In the genomic region with DNA sequence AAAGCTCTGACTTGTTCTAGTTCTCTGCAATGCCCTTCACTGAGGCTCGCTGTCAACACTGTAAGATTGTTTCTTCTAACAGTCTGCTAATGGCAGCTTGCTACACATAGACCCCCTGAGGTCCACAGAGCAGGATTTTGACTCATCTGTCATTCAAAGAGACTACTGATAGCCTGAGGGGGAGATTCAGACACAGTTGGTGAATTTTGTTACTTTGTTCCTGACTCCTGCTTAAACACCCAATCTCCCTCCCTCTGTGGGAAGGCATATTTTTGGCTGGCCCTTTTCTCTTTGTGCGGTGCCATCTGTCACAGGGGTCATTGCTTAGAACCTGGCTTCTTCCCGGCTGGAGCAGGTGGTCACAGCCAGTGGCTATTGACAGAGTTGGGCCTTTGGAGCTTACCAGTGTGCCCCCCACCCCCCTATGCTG, we compare ENCODE assay signal across 10 mouse cellular contexts. TPM values are rescaled to one million over a fixed set of nuclear protein-coding genes. Genes with fewer than 3 reads are reported as not detected.
DNase-seq lines count a peak whose midpoint lies in the region; ATAC-seq and TF ChIP-seq lines count a peak whose summit lies in the region.
"Had no signal": no experiment of that assay in that cellular context is flagged by ENCODE, and none has a peak within 500 bp of the region (broad histone marks: within the 10 kb centered on the region; RNA-seq: fewer than 3 reads in every experiment).

No protein-coding gene starts in this region.

- no peak overlapping the region for H3K9ac ChIP-seq in hindbrain, embryonic 12.5 days
- no peak overlapping the region for H3K9ac ChIP-seq in neural tube, embryonic 14.5 days (replicated peaks; ENCODE audit: low read depth, low read length)
- H3K9ac ChIP-seq: liver, postnatal 0 days had no signal

- 8% methylated on average over 3 of the region's 3 CpGs for WGBS in hindbrain, embryonic 12.5 days
- WGBS in neural tube, embryonic 14.5 days = 15% methylated on average over 3 of the region's 3 CpGs

- no peaks in the 10 kb centered on the region for H3K9me3 ChIP-seq in hindbrain, embryonic 12.5 days (replicated peaks)
- no peaks in the 10 kb centered on the region for H3K9me3 ChIP-seq in neural tube, embryonic 14.5 days (ENCODE audit: control insufficient read depth, low read length)

- no peaks in the 10 kb centered on the region for H3K36me3 ChIP-seq in hindbrain, embryonic 12.5 days
- no peaks in the 10 kb centered on the region for H3K36me3 ChIP-seq in neural tube, embryonic 14.5 days (ENCODE audit: control insufficient read depth, insufficient read depth, low read length)

- H3K4me2 ChIP-seq in hindbrain, embryonic 12.5 days (replicated peaks) = no peak overlapping the region
- no peak overlapping the region for H3K4me2 ChIP-seq in neural tube, embryonic 14.5 days (ENCODE audit: low read depth, low read length)

- peaks cover 30% of the 10 kb centered on the region for H3K4me1 ChIP-seq in hindbrain, embryonic 12.5 days
- peaks cover 12% of the 10 kb centered on the region; the same call in 1 of the 2 replicates for H3K4me1 ChIP-seq in neural tube, embryonic 14.5 days (ENCODE audit: control insufficient read depth, insufficient read depth, low read length)

- no peaks in the 10 kb centered on the region for H3K27me3 ChIP-seq in hindbrain, embryonic 12.5 days
- H3K27me3 ChIP-seq in neural tube, embryonic 14.5 days (ENCODE audit: control insufficient read depth, insufficient read depth, low read length) = no peaks in the 10 kb centered on the region

- no peak for TF ChIP-seq CTCF in layer of hippocampus, adult 2 months (conservative IDR thresholded peaks at IDR 0.05)

- no peak overlapping the region for H3K4me3 ChIP-seq in layer of hippocampus, adult 2 months
- no peak overlapping the region for H3K4me3 ChIP-seq in hindbrain, embryonic 12.5 days
- H3K4me3 ChIP-seq in neural tube, embryonic 14.5 days (ENCODE audit: low read depth, low read length) = no peak overlapping the region
- H3K4me3 ChIP-seq: gastrocnemius, adult 2 months had no signal

- peak; percentile 77 for ATAC-seq in hindbrain, embryonic 12.5 days (ENCODE audit: low FRiP score)
- peak; percentile 55; the same call in 1 of the 2 replicates for ATAC-seq in neural tube, embryonic 14.5 days (ENCODE audit: low read depth)
- ATAC-seq: liver, postnatal 0 days had no signal

- peak overlapping the region; percentile 64; the same call in 1 of the 2 replicates for H3K27ac ChIP-seq in layer of hippocampus, adult 2 months
- H3K27ac ChIP-seq in hindbrain, embryonic 12.5 days = peak overlapping the region; percentile 81
- peak overlapping the region; percentile 61 for H3K27ac ChIP-seq in neural tube, embryonic 14.5 days (ENCODE audit: low read depth, low read length)
- H3K27ac ChIP-seq: gastrocnemius, adult 2 months had no signal

- DNase-seq in layer of hippocampus, adult 2 months (ENCODE audit: low spot score in 2 of 2) = no peak
- DNase-seq in layer of hippocampus, postnatal 36 days = no peak
- DNase-seq in embryo, embryonic 10.5 days (ENCODE audit: low spot score) = peak; percentile 56
- DNase-seq in heart, adult 8-10 months (ENCODE audit: low spot score) = no peak
- DNase-seq in gastrocnemius, postnatal 36 days = no peak
- no peak for DNase-seq in heart, postnatal 14 days
- DNase-seq: gastrocnemius, adult 2 months; liver, postnatal 0 days had no signal

- intact Hi-C loops in gastrocnemius, postnatal 36 days (cut with DNase I) = no loop called here
- intact Hi-C loops in heart, postnatal 14 days (cut with DNase I) = no loop called here

RNA-seq across cellular contexts. Expression of a gene that starts 40.1 kb away (rescaled TPM):
- 100 to 1,000 TPM; 245 to 263 TPM for total RNA-seq in layer of hippocampus, adult 2 months (2021)
- total RNA-seq in layer of hippocampus, postnatal 36 days (2021) = 100 to 1,000 TPM; 223 to 249 TPM
- 19.2 and 20.2 TPM in 2 replicates for polyA plus RNA-seq in hindbrain, embryonic 12.5 days (2016; fragmentation: Nextera tagmentation; extraction: Ambion mirVana)
- polyA plus RNA-seq in neural tube, embryonic 14.5 days (2014; fragmentation: Nextera tagmentation; extraction: Ambion mirVana) = 25.6 and 35.2 TPM in 2 replicates
- 1 to 10 TPM in 1 of 4 experiments, under 1 TPM in 2, not detected in 1; 0.41 to 1.2 (median 0.55) TPM for total RNA-seq in heart, adult 8-10 months (2022)
- under 1 TPM in 1 of 2 experiments, not detected in 1; 0.43 TPM for total RNA-seq in gastrocnemius, postnatal 36 days (2021)
- under 1 TPM; 0.48 to 0.76 TPM for total RNA-seq in heart, postnatal 14 days (2021)

Comparison
In these comparisons a context has a peak if more than half of its experiments do, and no peak if none do; other contexts are left out.
1. RNA of a gene that starts 40.1 kb away (total RNA-seq): 245 to 263 TPM in layer of hippocampus, adult 2 months and 223 to 249 TPM in layer of hippocampus, postnatal 36 days; 0.48 to 0.76 TPM in heart, postnatal 14 days, 0.41 to 1.2 TPM in heart, adult 8-10 months and 0.43 TPM in gastrocnemius, postnatal 36 days; every median in the first group is over 100 times any median in the second.
2. Peak in every context shown above with its lines, with median percentiles within 50 percentile points of each other: H3K27ac ChIP-seq.